Comparison of ENCODE assay signal across 9 mouse cellular contexts in the genomic region with DNA sequence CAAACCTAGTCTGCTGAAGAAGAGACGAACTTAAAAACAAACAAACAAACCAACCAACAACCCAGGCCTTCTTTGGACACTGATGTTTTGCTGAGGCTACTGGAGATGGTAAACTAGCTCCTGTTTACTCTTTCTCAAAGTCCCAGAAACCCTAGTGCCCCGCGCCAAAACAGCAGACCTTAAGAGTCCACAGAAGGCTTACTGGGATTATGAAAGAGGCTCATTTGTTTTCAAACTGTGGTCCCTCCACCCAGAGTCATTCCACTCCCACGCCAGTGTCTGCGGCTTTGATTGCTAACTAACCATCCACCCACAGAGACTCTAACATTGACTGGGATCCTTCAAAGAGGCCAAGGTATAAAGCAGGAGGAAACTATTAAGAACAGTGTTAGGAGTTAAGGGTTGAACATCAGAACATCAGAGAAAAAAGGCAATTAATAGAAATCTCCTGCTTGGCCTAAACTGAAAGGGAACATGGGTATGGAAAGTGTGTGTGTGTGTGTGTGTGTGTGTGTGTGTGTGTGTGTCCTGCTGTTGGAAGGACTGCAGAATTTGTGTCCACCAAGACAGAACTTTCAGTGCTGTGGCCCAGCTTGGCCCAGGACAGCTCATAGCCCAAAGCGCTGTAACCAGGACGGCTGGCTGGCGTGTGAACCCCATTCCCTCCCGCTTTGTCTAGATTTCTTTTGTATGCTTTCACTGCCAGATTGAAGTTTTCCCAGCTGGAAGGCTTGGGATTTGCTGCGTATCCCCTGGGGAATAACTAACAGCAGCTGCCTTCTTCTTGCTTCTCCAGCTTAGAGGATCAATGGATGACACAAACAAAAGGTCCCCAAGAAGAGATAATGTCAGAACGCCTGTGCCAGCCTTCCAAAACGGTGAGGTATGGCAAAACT. TPM values are rescaled to one million over a fixed set of nuclear protein-coding genes. Genes with fewer than 3 reads are reported as not detected.
DNase-seq lines count a peak whose midpoint lies in the region; ATAC-seq and TF ChIP-seq lines count a peak whose summit lies in the region.
"Had no signal": no experiment of that assay in that cellular context is flagged by ENCODE, and none has a peak within 500 bp of the region (broad histone marks: within the 10 kb centered on the region; RNA-seq: fewer than 3 reads in every experiment).

No protein-coding gene starts in this region.

- no peak overlapping the region; the same call in 1 of the 2 replicates for H3K9ac ChIP-seq in kidney, embryonic 16.5 days (replicated peaks; ENCODE audit: low read length)
- no peak overlapping the region for H3K9ac ChIP-seq in midbrain, postnatal 0 days (replicated peaks; ENCODE audit: low read length, poor library complexity, severe bottlenecking)

- H3K27ac ChIP-seq in kidney, embryonic 16.5 days (ENCODE audit: low read length): peak overlapping the region; percentile 67
- H3K27ac ChIP-seq in midbrain, postnatal 0 days (ENCODE audit: low read depth, low read length): peak overlapping the region; percentile 63

- TF ChIP-seq CTCF in midbrain, postnatal 0 days (IDR thresholded peaks at IDR 0.05): no peak

- no peak overlapping the region for H3K4me2 ChIP-seq in kidney, embryonic 16.5 days (replicated peaks; ENCODE audit: low read depth, low read length)
- no peak overlapping the region for H3K4me2 ChIP-seq in midbrain, postnatal 0 days (ENCODE audit: low read depth, low read length, poor library complexity, severe bottlenecking)

- DNase-seq in cerebellum, adult 9-11 months: peak; percentile 33
- DNase-seq in embryo, embryonic 9.5 days (ENCODE audit: extremely low spot score): peak; percentile 47
- peak; percentile 86 to 89 for DNase-seq in heart, adult 9 months (ENCODE audit: low spot score in 2 of 2)
- DNase-seq in midbrain, postnatal 0 days (ENCODE audit: low spot score): peak; percentile 76
- DNase-seq in adrenal gland, postnatal 25 days: no peak

- H3K9me3 ChIP-seq in kidney, embryonic 16.5 days (ENCODE audit: low read length): no peaks in the 10 kb centered on the region
- no peaks in the 10 kb centered on the region for H3K9me3 ChIP-seq in midbrain, postnatal 0 days (ENCODE audit: low read length)

- no peaks in the 10 kb centered on the region for H3K27me3 ChIP-seq in kidney, embryonic 16.5 days (ENCODE audit: insufficient read depth, low read length)
- no peaks in the 10 kb centered on the region for H3K27me3 ChIP-seq in midbrain, postnatal 0 days (ENCODE audit: insufficient read depth, low read length)

- H3K4me1 ChIP-seq in kidney, embryonic 16.5 days (ENCODE audit: insufficient read depth, low read length): peaks cover 73% of the 10 kb centered on the region
- H3K4me1 ChIP-seq in midbrain, postnatal 0 days (ENCODE audit: insufficient read depth, low read length): peaks cover 4% of the 10 kb centered on the region; the same call in 1 of the 2 replicates

- 56% methylated on average over 12 of the region's 12 CpGs for WGBS in kidney, embryonic 16.5 days
- 11% methylated on average over 12 of the region's 12 CpGs for WGBS in midbrain, postnatal 0 days

- no peak overlapping the region for H3K4me3 ChIP-seq in kidney, embryonic 16.5 days (ENCODE audit: low read length)
- no peak overlapping the region for H3K4me3 ChIP-seq in midbrain, postnatal 0 days (ENCODE audit: low read depth, low read length)
- H3K4me3 ChIP-seq: erythroblast, embryonic 14.5 days had no signal

- no peaks in the 10 kb centered on the region; the same call in 1 of the 2 replicates for H3K36me3 ChIP-seq in kidney, embryonic 16.5 days (ENCODE audit: insufficient read depth, low read length)
- H3K36me3 ChIP-seq in midbrain, postnatal 0 days (ENCODE audit: insufficient read depth, low read length): peaks cover 5% of the 10 kb centered on the region; the same call in 1 of the 2 replicates

- ATAC-seq in cerebellum, adult (ENCODE audit: insufficient number of reproducible peaks, low FRiP score, low TSS enrichment): no peak
- ATAC-seq in kidney, embryonic 16.5 days (ENCODE audit: low FRiP score, low TSS enrichment): no peak
- ATAC-seq in midbrain, postnatal 0 days (ENCODE audit: low FRiP score): peak; percentile 54; the same call in 1 of the 2 replicates
- no peak for ATAC-seq in erythroid progenitor cell, adult 5-6 weeks (replicated peaks; ENCODE audit: low FRiP score, poor library complexity, severe bottlenecking)

RNA-seq across cellular contexts. Expression of gene Kmt2e, which starts 20.4 kb away (rescaled TPM):
- polyA plus RNA-seq in kidney, embryonic 16.5 days (2015; fragmentation: Nextera tagmentation; extraction: Ambion mirVana): 98.8 and 99.9 TPM in 2 replicates
- 49.3 and 66.4 TPM in 2 replicates for total RNA-seq in midbrain, postnatal 0 days (2014; rRNA removed)
- polyA plus RNA-seq in midbrain, postnatal 0 days (2015; fragmentation: Nextera tagmentation; extraction: Ambion mirVana): 132 and 144 TPM in 2 replicates
- total RNA-seq in adrenal gland, postnatal 25 days (2021): 77.2 and 90.2 TPM in 2 replicates
- total RNA-seq in erythroid progenitor cell, adult 5-6 weeks (2015; ENCODE audit: low replicate concordance): 122 TPM in 2 replicates
- total RNA-seq in erythroid progenitor cell, adult 5-6 weeks (2017; ENCODE audit: low replicate concordance): 145 and 184 TPM in 2 replicates
